Mouse (Mus musculus): Measurements from ENCODE around the gene Gm48551.

GRCm38 (mm10) chr10:81405588-81406201, 21.4 kb downstream of the Gm48551 start:
- no peak for TF ChIP-seq POLR2A (IDR thresholded peaks at IDR 0.05; ENCODE audit: extremely low read depth, insufficient read depth, low read length)
- peak; percentile 63 for TF ChIP-seq CTCF (IDR thresholded peaks at IDR 0.05; ENCODE audit: extremely low read depth, insufficient read depth, low read length)
